Mouse (Mus musculus) fat pad, adult 2 months (tissue): ENCODE data around the gene Vwa5a.

ENCODE experiments used
- DNase-seq: peaks from one replicate; pipeline ENCODE4 v3.0.0-alpha.2; 2011; ENCODE audit warnings: low read depth, low spot score; ENCODE audit errors: extremely low read depth

Vwa5a gene

GRCm38 (mm10) chr9:38718102-38718501 is at the start of gene Vwa5a:
TSS of gene Vwa5a (plus strand) at chr9:38718268.
- DNase-seq, result peak; percentile 2

- DNase-seq, result no peak
These were observed 45.2 kb upstream of the Vwa5a start for GRCm38 (mm10) chr9:38672887-38673286.

- no peak for DNase-seq
These were observed 43.6 kb upstream of the Vwa5a start, which contains the start of gene Olfr918 for GRCm38 (mm10) chr9:38674501-38674900. TSS of gene Olfr918 (minus strand) at chr9:38674601.

GRCm38 (mm10) chr9:38718927-38719441 is 916 bp downstream of the Vwa5a start:
- DNase-seq, result peak; percentile 4

GRCm38 (mm10) chr9:38724044-38724443 is 6.0 kb downstream of the Vwa5a start:
- no peak for DNase-seq

GRCm38 (mm10) chr9:38728218-38728617 is 10.2 kb downstream of the Vwa5a start:
- no peak for DNase-seq

GRCm38 (mm10) chr9:38741408-38741807 is 23.3 kb downstream of the Vwa5a start:
- DNase-seq, result no peak

DNA sequence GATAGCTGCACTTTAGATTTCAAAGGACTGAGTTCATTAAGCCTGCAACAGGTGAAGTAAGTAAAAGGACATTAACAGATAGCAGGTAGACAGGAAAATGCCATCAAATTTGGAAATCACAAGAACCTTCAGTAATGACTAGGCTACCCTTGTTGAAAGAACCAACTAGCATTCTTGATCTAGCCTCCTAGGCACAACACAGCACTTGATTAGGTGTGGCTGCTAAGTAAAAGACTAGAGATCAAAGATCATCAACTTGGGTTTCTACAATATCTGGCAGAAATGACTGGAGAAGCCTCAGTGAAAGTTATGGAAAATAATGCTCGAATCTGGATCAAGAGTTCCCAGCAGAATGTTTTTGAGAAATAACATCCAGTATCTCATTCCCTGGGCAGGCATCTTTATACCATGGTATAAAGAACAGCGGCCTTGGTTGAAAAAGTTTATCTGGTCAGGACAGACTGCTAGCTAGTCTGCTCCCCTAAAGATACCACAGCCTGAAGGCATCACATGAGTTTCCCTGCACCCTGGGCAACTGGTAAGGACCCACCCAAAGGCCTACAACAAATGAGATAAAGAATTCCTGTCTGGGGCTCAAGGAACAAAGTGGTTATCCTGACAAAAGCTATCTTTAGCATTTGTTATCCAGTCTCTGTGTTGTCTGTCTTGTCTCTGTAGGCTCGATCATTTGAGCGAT is 26.7 kb downstream of the Vwa5a start:
- DNase-seq, result no peak

DNA sequence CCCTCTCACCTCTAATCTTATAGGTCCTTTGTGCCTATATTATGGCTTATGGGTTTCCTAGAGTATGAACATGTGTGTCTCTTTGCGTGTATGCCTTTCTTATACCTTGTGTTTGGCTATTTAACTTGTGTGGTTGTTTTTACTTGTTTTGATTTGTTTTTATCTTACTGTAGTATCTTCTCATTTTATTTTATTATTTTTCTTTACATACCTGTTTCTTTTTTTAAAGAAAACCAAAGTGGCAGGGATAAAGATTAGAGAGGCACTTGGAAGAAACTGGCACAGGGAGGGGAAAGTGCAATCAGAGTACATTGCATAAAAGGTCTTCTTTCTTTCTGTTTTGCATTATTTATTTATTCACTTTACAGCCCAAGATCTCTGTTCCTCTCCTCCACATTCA is 33.9 kb downstream of the Vwa5a start, which contains the start of gene Olfr920:
Gene Olfr920 (plus strand): TSS at position 301 of the 400 bp plus-strand sequence.
- DNase-seq, result no peak

DNA sequence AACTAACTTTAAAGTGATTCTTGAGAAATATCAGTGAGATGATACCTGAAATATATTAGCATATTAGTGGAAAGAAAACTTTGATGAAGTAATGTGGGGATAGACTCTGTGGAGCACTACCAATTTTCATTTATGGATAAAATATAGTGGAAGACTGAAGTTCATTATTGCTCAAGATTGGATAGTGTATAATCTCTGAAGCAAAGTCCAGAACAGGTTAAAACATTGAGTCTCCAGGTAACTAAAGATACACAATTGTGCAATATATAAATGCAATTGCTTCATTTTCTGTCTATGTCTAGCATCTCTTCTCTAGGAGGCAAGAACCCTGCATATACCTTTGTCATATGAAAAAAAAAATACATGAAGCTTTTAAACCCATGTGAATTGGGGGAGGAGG is 54.7 kb downstream of the Vwa5a start, which contains the start of gene Olfr921:
Gene Olfr921 (plus strand): TSS at position 301 of the 400 bp plus-strand sequence.
- no peak for DNase-seq

DNA sequence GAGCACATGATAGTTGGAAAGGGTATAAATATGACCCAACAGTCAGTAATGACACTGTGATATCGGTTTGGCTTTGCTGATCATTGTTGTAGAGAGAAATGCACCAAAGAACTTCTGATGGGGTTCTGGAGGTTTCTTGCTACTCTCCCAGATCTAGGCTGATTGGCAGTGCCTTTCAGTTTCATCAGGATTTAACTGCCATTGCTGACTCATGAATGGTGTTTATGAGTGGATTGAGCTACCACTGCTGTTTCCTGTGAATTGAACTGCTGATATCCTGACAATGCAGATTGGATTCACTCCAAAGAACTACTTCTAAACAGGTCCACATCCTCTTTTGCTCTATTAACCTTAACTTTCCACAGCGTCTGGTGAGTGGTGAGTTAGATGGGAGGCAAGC is 74.6 kb downstream of the Vwa5a start:
- no peak for DNase-seq
